Mouse (Mus musculus): ENCODE data around the gene Timm13. TPM values are rescaled to one million over a fixed set of nuclear protein-coding genes. Genes with fewer than 3 reads are reported as not detected.

Gene Timm13
- total RNA-seq, 2 experiments from 2014 or later: 271 to 285 TPM

DNA sequence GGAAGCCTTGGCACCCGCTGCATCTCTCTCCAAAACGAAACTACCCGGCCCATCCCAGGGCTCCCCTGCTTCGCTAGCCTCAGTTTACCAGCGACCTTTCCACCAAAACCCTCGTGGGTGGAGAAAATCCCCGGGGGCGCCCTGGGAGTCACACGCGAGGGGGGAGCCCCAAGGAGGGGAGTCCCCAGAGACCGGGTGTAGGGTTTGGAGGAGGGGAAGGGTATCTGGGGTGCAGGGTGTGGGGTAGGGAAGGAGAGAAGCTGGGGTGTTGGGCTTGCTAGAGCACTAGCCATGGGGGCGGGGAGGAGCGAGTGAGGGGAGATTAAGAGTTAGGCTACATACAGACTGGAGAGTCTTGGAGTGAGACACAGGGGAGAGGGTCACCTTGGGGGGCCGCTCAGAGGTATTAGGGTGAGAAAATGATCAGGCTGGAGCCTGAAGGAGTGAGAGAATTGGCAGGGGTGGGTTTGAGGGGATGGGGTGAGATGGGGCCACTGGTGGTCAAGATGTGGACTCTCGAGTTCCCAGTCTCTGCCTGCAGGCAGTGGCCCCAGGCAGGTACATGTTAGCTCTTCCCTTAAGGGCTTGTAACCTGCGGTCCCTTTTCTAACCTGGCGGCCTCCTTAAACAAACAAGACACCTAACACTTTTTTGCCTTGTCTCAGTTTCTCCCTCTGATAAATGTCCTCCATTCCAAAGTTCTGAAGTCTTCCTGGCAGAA lies 32.1 kb upstream of the Timm13 start:
- peak; percentile 19 for DNase-seq

GRCm38 (mm10) chr10:80932206-80932605 lies 31.4 kb upstream of the Timm13 start:
- DNase-seq: peak; percentile 45

DNA sequence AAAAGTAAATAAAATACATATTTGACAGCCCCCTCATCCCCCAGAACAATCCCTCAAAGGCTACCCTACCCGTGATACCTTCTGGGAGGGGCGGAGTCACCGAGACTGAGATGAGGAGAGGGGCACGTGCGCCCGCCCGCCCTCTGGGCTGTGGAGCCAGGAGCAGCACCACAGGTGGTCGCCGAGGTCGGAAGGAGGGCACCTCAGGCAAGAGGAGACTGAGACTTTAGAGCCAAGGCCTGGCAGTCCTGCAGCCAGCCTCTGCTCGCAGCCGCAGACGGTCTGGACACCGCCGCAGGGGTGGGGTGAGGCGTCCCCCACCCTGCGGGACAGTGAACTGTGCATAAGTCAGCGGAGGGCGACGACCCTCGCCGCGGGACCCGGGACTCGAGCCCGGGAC lies 30.9 kb upstream of the Timm13 start:
- DNase-seq: no peak

DNA sequence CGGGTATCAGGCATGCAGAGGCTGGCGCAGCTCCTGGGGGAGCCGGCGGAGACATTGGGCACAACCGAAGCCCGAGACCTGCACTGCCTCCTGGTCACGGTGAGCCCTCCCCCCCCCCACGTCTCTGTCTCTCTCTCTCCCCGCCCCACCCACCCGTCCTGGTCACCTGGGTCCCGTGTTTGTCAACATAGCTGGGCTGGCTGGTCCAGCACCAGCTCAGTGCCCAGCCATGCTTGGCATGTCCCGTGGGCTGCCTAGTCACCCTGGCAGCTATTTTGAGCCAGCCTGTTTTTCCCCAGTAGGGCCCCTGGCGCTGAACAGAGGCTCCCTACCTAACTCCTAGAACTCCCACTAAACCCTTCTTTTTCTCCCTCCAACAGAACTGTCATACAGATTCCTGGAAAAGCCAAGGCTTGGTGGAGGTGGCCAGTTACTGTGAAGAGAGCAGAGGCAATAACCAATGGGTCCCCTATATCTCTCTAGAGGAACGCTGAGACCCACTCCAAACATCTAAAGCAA lies 30.4 kb upstream of the Timm13 start:
- peak; percentile 64 for DNase-seq

DNA sequence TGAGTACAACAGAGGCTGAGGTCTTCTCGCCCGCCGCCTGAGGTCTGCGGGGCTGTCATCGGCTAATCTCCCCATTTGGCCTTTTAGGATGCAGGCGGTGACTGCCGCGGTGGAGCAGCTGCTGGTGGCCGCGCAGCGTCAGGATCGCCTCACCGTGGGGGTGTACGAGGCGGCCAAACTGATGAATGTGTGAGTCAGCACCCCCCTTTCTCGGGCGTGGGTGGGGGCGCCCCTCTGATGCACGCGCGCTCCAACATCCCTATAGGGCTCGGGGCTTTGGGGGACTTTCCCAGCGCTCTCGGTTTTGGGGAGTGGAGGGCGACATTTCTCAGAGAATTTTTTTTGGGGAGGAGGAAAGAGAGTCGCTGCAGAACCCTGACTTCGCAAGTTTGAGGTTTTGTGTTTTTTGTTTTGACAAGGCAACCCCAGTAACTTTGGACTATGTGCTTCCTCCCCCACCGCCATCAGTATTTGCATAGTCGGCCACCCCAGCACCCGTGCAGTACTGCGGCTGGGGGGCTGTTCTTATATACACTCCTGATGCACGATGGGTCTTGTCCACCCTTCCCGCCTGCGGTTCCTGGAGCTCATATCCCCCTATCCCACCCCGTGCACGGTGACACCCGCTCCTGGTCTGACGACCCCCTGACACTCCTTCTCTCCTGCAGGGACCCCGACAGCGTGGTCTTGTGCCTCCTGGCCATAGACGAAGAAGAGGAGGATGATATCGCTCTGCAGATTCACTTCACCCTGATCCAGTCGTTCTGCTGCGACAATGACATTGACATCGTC lies 29.8 kb upstream of the Timm13 start:
- DNase-seq: peak; percentile 56

DNA sequence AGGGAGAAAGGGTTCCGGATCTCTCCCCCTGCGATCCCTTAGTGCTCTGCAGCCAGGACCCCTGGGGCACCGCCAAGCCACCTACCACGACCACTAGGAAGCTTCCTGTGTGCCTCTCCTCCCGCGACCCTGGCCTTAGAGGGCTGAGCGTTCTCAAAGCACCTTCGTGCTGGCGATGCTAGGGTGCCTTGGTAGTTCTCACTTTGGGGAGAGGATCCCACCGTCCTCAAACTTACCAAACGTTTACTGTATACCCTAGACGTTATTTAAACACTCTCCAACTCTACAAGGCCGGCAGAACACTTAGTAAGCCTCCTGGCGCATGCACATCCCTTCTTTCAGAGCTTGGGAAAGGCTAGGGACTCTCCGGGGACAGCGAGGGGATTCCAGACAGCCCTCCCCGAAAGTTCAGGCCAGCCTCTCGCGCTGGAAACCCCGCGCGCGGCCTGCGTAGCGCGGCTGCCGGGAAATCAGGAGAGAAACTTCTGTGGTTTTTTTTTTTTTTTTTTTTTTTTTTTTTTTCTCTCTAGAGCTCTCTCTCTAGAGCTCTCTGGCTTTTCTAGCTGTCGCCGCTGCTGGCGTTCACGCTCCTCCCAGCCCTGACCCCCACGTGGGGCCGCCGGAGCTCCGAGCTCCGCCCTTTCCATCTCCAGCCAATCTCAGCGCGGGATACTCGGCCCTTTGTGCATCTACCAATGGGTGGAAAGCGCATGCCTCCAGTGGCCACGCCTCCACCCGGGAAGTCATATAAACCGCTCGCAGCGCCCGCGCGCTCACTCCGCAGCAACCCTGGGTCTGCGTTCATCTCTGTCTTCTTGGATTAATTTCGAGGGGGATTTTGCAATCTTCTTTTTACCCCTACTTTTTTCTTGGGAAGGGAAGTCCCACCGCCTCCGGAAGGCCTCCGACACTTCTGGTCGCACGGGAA lies 28.8 kb upstream of the Timm13 start, which contains the start of gene Gadd45b:
Gene Gadd45b, plus strand, starts transcription at position 775 of the 928 bp plus-strand sequence.
- peak; percentile 99 for DNase-seq

DNA sequence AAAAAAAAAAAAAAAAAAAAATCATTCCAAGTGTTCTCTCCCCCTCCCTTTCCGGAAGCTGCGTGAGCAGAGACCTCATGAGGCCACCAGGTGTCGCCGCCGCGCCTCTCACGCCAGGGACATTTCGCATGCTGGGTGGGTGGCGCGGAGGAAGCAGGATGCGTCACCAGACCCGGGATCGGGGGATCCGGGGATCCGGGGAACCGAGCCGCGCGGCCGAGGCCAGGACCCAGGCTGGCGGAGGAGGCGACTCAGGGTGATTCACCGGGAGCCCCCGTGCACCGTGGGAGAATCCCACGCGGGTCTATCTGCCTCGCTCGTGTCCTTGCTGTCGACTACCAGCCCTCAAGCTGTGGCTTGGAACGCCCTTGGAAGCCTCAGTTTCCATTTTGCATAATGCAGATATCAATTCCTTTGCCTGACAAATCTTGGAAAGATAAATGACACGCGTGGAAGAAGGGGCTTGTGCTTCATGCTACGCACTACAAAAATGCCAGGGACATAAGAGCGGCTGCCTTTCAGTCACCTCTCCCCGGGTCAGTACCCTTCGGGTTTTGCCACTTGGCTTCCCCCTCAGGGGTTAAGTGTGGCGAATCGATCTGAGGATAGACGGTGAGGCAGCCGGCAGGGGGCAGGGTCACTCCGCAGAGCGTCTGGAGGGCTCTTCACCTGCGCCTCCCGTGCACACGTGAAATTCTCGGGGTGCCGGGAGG lies 28.0 kb upstream of the Timm13 start:
- peak; percentile 93 for DNase-seq

DNA sequence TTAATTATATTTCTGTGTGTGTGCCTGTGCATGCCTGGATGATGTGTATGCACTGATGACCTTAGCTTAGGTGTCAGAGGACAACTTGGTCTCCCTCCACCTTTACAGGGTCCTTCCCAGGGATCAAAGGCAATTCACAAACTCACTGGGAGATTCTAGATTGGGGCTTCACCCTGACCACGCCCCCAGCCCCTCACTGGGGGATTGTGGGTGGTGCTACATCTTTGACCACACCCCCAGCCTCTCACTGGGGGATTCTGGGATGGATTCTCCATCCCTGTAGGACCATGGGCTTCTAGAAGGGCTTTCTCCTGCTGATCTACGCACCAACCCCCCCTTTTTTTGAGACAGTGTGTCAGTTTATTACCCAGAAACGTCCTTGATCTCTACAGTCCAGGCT lies 24.7 kb upstream of the Timm13 start:
- no peak for DNase-seq

GRCm38 (mm10) chr10:80921923-80922322 lies 21.2 kb upstream of the Timm13 start:
- no peak for DNase-seq

DNA sequence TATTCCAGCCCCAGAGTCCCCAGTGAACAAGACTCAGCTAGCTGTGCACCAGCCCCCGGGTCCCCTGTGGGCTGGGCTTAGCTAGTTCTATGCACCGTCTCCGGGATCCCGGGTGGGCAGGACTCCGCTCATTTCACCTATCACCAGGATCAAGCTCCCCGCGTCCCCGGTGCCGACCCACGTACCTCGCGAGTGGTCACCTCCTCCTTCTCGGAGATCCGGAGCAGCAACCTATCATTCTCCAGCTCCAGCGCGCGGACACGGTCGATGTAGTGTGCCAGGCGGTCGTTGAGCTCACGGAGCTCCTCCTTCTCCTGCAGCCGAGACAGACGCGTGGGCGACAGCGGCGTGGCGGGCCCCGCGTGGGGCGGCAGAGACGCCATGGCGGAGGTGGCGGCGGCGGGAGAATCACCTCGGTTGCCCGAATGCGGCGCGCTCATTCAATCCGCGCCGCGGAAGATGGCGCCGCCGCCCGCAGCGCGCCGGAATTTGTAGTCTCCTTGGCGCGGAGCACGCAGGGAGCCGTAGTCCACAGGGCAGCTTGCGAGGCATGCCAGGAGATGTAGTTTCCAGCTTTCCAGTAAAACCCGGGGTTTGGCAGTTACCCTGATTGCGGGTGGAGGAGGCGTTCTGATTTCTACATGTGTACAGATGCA lies 17.1 kb upstream of the Timm13 start, which contains the start of gene Lmnb2:
Gene Lmnb2, minus strand, starts transcription at position 467 of the 656 bp plus-strand sequence.
- peak; percentile 83 for DNase-seq

- DNase-seq: no peak
Observed at GRCm38 (mm10) chr10:80917336-80917778, 16.6 kb upstream of the Timm13 start.

- no peak for DNase-seq
Observed at GRCm38 (mm10) chr10:80915736-80916135, 15.0 kb upstream of the Timm13 start.

- DNase-seq: no peak
Observed at GRCm38 (mm10) chr10:80915260-80915659, 14.5 kb upstream of the Timm13 start.

GRCm38 (mm10) chr10:80914253-80914656 lies 13.5 kb upstream of the Timm13 start:
- no peak for DNase-seq

DNA sequence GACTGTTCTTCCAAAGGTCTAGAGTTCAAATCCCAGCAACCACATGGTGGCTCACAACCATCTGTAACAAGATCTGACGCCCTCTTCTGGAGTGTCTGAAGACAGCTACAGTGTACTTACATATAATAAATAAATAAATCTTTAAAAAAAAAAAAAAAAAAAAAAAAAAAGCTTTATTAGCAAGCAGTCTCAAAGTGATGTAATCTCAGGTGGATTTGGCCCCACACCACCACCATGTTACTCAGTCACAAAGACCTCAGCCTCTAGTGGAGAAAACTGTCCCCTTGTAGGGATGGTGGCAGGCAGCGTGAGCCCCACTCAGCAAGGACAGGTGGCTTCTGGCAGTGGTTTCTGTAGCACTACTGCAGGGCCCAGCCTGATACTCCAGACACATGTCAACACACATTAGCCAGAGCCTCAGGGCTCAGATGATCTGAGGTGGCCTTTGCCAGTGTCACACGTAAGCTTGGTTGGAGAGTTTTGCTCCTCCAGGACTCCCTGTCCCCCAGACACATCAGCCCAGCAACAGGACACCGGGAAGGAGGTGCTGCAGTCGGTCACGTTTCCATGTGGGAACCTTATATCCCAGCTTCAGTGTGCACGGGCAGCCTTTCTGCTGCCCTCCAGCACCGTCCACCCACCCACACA lies 12.7 kb upstream of the Timm13 start:
- DNase-seq: no peak

GRCm38 (mm10) chr10:80911891-80912290 lies 11.1 kb upstream of the Timm13 start:
- DNase-seq: no peak

DNA sequence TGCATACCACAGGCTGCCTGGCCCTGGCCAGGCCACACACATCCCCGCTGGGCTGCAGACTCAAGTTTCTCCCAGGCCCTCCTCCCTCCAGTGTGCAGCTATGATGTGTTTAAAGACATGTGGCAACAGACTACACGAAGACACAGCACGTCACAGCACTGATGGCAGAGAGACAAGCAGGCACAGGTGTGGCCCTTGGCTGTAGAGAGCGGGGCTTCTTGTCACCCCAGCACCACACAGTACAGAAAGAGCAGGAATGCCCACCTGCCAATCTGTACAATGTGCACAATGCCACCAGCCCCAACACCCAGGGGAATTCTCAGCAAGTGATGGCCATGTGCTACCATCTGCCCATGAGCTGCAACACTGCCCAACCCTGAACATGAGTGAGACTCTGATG lies 10.6 kb upstream of the Timm13 start:
- no peak for DNase-seq

GRCm38 (mm10) chr10:80909375-80910162 lies 8.8 kb upstream of the Timm13 start:
- DNase-seq: peak; percentile 47

- DNase-seq: no peak
Observed at GRCm38 (mm10) chr10:80904709-80905108, 3.9 kb upstream of the Timm13 start.

Data from adrenal gland, postnatal 10 days (tissue).